Mouse (Mus musculus): Measurements from ENCODE around the gene Rpl13a.
"Not testable (repeated sequence)": the region's sequence is repeated elsewhere in the genome, so short reads cannot be mapped to it uniquely, and the experiment has no call there.

Gene Rpl13a

GRCm38 (mm10) chr7:45156206-45156605 is 27.6 kb upstream of the Rpl13a start:
- no peak for DNase-seq

GRCm38 (mm10) chr7:45155590-45155989 is 27.0 kb upstream of the Rpl13a start:
- DNase-seq, result no peak

GRCm38 (mm10) chr7:45154993-45155514 is 26.5 kb upstream of the Rpl13a start:
- peak; percentile 61 for DNase-seq

- peak; percentile 99 for DNase-seq
These were observed 25.8 kb upstream of the Rpl13a start, which contains the start of the genes Pih1d1 and Aldh16a1 for GRCm38 (mm10) chr7:45154096-45154992. Gene Pih1d1 (plus strand): TSS chr7:45154303. Gene Aldh16a1 (minus strand): TSS chr7:45154584.

GRCm38 (mm10) chr7:45153586-45153985 is 25.0 kb upstream of the Rpl13a start:
- no peak for DNase-seq

GRCm38 (mm10) chr7:45153052-45153451 is 24.5 kb upstream of the Rpl13a start:
- not testable (repeated sequence) for DNase-seq

GRCm38 (mm10) chr7:45151303-45151702 is 22.7 kb upstream of the Rpl13a start:
- DNase-seq, result no peak

- DNase-seq, result no peak
These were observed 21.8 kb upstream of the Rpl13a start for GRCm38 (mm10) chr7:45150321-45150720.

GRCm38 (mm10) chr7:45149545-45149944 is 21.0 kb upstream of the Rpl13a start:
- DNase-seq, result no peak

GRCm38 (mm10) chr7:45148534-45149098 is 20.1 kb upstream of the Rpl13a start:
- no peak for DNase-seq

GRCm38 (mm10) chr7:45147899-45148298 is 19.3 kb upstream of the Rpl13a start:
- no peak for DNase-seq

- no peak for DNase-seq
These were observed 18.7 kb upstream of the Rpl13a start for GRCm38 (mm10) chr7:45147267-45147666.

GRCm38 (mm10) chr7:45145460-45145859 is 16.9 kb upstream of the Rpl13a start:
- no peak for DNase-seq

- DNase-seq, result no peak
These were observed 16.0 kb upstream of the Rpl13a start for GRCm38 (mm10) chr7:45144368-45145174.

GRCm38 (mm10) chr7:45141914-45142313 is 13.4 kb upstream of the Rpl13a start:
- DNase-seq, result no peak

GRCm38 (mm10) chr7:45141319-45141718 is 12.8 kb upstream of the Rpl13a start:
- DNase-seq, result no peak

GRCm38 (mm10) chr7:45139904-45140723 is 11.6 kb upstream of the Rpl13a start:
- DNase-seq, result no peak

GRCm38 (mm10) chr7:45138403-45138802 is 9.8 kb upstream of the Rpl13a start:
- no peak for DNase-seq

GRCm38 (mm10) chr7:45137171-45138006 is 8.8 kb upstream of the Rpl13a start:
- no peak for DNase-seq

- DNase-seq, result peak; percentile 86
These were observed 7.5 kb upstream of the Rpl13a start, which contains the start of the genes Gm45713 and Flt3l for GRCm38 (mm10) chr7:45135993-45136567. Gene Gm45713 (minus strand): TSS chr7:45136231. Gene Flt3l (minus strand): TSS chr7:45136432.

- no peak for DNase-seq
These were observed 6.8 kb upstream of the Rpl13a start for GRCm38 (mm10) chr7:45135370-45135769.

All from right cerebral cortex, postnatal 14 days (tissue).